Mouse (Mus musculus) left cerebral cortex, postnatal 4 days (tissue): ENCODE results near the gene Cd48. TPM values are rescaled to one million over a fixed set of nuclear protein-coding genes. Genes with fewer than 3 reads are reported as not detected.
"Not testable (repeated sequence)": the region's sequence is repeated elsewhere in the genome, so short reads cannot be mapped to it uniquely, and the experiment has no call there.

Source experiments
- DNase-seq: peaks from one replicate; pipeline ENCODE4 v3.0.0-alpha.2; 2022
- intact Hi-C: fragments of 180-260 bp; cut with DNase I; formaldehyde crosslinking; loops from one replicate; pipeline ENCODE4 v1.15.1; 2025
- microRNA-seq: library from miRNA; unstranded; fragments of <30 nt; microRNA quantifications from one replicate; pipeline ENCODE4 v1.2.0, GENCODE M21; 2022
- total RNA-seq, 2 experiments: library from RNA; stranded (reverse); gene quantifications; 2 replicates each; pipeline ENCODE4 v1.2.3; 2021

Cd48 gene
- total RNA-seq, 2 experiments from 2014 or later: 0.32 TPM; not detected in 1

DNA sequence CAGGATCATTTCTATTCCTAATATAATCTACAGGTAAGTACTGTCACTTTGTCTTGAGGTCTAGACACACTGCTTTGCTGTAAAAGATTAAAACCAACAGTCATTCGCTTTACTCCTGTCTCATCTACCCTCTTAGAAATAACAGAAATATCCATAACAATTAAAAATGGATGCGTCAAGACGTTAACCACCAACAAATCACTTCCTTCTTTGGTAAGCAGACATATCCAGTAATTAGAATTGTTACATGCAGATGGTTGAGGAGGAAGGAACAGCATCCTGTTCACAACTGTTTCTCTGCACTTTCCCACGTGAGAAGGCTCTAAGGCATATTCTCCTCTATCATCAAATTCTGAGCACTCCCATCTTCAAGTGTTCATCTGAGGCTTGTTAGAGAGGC, 5.5 kb downstream of the Cd48 start:
- intact Hi-C loops: no loop called here
- DNase-seq: no peak

DNA sequence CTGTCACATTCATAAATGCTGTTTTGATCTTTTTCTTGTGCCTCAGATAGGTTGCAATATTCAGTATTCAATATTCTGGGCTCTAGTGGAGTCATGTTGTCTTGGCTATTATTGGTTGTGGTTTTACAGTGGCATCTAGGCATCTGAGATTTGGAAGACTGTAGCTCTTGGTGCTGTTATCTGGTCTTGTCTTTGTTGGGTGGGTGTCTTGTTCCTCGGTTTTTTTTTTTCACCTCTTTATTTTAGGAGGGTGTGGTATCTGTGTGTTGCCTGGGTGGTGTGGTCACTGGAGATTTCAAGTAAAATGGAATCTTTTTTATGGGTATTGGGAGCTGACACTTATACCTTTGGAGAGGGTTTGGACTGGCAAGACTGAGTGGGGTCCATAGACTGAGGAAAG, 12.1 kb downstream of the Cd48 start:
- intact Hi-C loops: no loop called here
- DNase-seq: no peak

DNA sequence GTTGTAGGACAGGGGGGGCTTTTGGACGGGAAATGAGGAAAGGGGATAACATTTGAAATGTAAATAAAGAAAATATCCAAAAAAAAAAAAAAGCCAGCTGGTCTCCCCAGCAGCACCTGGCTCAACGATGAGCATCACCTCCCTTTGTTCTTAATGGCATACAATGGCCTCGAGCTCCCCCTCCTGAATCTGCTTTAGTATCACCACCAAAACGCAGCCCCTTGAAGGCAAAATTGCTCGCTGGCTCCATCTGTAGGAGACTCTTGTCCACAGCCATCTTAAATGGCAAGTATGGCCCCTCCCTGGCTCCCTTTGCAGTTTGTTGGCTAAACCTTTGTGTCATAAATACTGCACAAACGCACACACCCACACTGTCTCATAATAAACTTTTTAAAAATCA, 17.2 kb downstream of the Cd48 start:
- DNase-seq: peak; percentile 64
- intact Hi-C loops: no loop called here

DNA sequence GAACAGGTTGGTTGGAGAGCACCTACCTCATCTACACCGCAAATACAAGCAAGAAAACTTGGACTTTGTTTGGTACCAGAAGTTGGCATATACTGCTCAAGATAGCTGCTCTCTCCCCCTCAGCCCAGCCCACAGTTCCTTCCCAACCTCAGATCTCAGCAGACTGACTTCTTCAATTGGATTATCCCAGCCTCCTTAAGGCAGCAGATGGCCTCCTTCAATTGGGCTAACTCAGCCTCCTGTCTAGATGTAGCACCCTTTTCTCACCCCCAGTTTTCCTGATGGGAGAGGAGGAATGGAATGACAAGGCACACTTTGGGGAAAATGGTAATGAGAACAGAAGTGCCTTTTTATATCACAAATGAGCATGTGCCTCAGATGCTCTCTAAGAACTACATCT, 31.9 kb downstream of the Cd48 start:
- DNase-seq, intact Hi-C loops: not testable (repeated sequence)

DNA sequence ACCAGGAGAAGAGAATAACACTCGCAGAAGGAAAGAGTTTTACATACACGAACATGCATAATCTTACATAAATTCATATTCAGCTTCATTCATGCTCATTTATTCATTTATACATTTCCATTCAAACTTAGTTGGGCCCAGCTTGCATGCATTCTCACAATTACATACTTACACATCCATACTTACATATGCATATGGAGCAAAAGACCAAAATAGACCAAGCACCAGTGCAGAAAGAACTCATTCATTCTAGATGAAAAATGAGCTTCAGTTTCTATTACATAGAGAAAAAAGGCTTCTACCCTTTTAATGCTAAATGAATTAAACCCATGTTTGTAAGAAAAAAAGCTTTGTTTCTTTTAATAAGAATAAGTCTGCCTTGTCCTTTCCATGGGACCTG, 33.6 kb downstream of the Cd48 start:
- no peak for DNase-seq
- intact Hi-C loops: no loop called here

DNA sequence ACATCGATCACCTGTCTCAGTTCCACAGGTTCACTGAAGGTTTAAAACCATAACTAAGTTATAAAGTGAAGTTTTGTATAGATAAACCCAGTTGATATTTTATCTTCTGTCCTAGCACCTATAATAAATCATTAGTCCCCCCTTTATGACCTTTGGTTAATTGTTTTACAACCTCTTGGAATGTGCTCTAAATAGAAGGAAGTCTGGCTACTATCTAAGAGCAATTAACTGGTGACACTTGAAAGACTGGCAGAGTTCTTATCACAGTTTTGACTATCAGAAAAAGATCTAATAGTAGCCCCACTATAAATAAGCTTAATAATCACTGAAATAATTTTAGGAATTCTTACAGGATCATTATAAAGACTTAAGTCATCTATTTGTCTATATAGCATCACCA, 34.4 kb downstream of the Cd48 start:
- DNase-seq: no peak
- intact Hi-C loops: no loop called here

DNA sequence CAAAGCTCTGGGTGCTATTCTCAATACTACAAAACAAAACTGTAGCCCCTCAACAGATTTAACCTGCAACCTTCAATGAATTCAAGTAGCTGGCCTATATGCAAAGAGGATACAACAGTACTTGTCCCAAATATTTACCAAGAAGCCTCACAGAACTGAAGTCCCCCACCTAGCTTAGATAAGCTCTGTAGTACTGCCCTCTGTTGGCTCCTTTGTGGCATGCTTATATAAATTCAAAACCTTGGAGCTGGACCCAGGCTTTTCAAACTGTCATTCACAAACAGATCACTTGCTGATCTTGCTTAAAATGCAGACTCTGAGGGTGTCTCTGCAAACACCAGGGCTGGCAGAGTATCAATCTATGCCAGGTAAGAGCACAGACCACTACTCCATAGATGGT, 49.4 kb downstream of the Cd48 start:
- intact Hi-C loops: no loop called here
- no peak for DNase-seq

DNA sequence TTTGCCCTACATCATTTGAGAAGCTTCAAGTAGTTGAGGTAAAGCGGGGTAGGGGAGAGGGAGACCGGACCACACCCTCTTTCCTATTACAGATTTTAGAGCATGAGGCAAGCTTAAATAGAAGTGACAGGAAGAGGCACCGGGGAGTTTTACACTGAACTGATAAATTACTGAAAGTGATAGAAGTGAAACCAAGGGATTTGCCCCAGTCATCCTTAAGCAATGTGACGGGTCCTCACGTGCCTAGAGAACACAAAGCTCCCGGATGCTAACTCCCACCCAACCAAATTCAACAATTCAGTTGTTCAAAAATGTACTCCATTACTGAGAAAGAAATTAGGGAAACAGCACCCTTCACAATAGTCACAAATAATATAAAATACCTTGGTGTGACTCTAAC, 53.1 kb downstream of the Cd48 start:
- DNase-seq: no peak
- intact Hi-C loops: no loop called here

DNA sequence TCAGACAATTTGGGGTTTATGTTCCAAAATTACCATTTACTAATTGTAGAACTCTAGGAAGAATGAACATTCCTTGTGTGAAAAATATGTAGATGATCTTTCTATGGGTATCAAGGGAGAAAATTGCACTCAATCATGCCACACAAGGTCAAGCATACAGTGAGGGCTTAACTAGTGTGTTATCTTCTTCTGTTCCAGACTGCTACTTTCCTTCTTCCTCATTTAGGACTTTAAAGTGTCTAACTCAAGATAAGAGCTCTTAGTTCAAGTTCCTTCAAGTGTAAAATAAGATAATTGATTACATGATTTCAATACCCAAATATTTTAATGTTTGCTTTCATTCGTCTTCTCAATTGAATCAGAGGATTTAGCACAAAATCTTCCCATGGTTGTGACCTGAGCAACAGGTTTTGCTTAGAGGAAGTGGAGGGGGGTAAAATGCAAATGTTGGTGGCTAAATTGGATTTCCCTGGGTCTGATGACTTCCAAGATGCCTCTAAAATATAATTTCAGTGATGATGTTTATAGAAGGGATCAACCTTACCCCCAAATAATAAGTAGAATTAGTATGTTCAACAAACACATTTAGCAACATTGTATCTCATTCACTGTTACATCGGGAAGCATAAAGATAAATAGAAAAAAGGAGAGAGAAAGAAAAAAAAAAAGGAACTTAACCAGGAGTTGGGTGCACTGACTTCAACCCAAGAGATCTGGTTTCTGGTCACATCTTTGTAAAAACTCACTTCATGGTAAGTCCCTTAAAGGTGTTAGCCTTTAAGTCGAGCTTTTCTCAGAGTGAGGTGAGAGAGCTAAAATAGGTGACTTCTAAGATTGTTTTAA, 66.5 kb downstream of the Cd48 start:
- DNase-seq: no peak
- intact Hi-C loops: no loop called here

Small RNAs within 50 kb of the gene (microRNA-seq; reads per million reads assigned to microRNA genes)
- not detected for gene Mir7683

Other genes starting within 250 kb of the Cd48 start
- 1 to 10 TPM; 4.9 to 6.2 TPM for gene F11r, start 244.5 kb upstream of the Cd48 start, total RNA-seq
- gene Alyref2, start 178.5 kb upstream of the Cd48 start, total RNA-seq: 10 to 100 TPM; 10.5 to 10.9 TPM
- gene Itln1, start 146.7 kb upstream of the Cd48 start, total RNA-seq: not detected
- gene Cd244a, start 122.8 kb upstream of the Cd48 start, total RNA-seq: under 1 TPM; 0.08 to 0.22 TPM
- under 1 TPM in 1 of 2 experiments, not detected in 1; 0.22 TPM for gene Ly9, start 74.6 kb upstream of the Cd48 start, total RNA-seq
- not detected for gene Slamf7, start 29.0 kb upstream of the Cd48 start, total RNA-seq
- under 1 TPM in 1 of 2 experiments, not detected in 1; 0.22 TPM for gene Slamf1, start 85.1 kb downstream of the Cd48 start, total RNA-seq
- gene Cd84, start 157.7 kb downstream of the Cd48 start, total RNA-seq: 1 to 10 TPM; 1.3 to 1.4 TPM
- not detected for gene Gm10521, start 213.7 kb downstream of the Cd48 start, total RNA-seq
- gene Slamf6, start 235.5 kb downstream of the Cd48 start, total RNA-seq: not detected